Mouse (Mus musculus) retina, postnatal 7 days (tissue): ENCODE results near the gene Gm47969.
"Not testable (repeated sequence)": the region's sequence is repeated elsewhere in the genome, so short reads cannot be mapped to it uniquely, and the experiment has no call there.

Experiments
- DNase-seq: peaks from one replicate; pipeline ENCODE4 v3.0.0-alpha.2; 2012; ENCODE audit warnings: low read depth, low spot score

The Gm47969 gene

GRCm38 (mm10) chr1:83044882-83045427 is at the start of gene Gm47969:
Gm47969 (plus strand) TSS chr1:83044932.
- DNase-seq, result no peak

DNA sequence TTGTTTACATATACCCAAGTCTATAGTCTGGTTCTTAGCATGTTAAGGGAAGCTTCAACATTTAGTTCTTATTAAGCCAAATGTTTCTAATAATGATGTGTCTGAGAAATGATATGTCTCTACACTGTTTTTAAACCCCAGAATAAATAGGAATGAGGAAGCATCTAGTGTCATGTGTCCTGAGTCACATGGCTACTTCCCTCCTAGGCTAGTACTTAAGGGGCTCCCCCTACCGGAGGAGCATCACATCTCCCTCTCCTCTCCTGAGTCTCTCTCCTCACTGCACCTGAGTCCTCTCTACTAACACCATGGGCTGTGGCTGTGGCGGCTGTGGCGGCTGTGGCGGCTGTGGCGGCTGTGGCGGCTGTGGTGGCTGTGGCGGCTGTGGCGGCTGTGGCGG is 44.4 kb upstream of the Gm47969 start, which contains the start of gene Gm47959:
Gm47959 (plus strand) TSS at position 243 of the 400 bp plus-strand sequence.
- not testable (repeated sequence) for DNase-seq

GRCm38 (mm10) chr1:83006218-83007179 is 38.2 kb upstream of the Gm47969 start:
- no peak for DNase-seq

DNA sequence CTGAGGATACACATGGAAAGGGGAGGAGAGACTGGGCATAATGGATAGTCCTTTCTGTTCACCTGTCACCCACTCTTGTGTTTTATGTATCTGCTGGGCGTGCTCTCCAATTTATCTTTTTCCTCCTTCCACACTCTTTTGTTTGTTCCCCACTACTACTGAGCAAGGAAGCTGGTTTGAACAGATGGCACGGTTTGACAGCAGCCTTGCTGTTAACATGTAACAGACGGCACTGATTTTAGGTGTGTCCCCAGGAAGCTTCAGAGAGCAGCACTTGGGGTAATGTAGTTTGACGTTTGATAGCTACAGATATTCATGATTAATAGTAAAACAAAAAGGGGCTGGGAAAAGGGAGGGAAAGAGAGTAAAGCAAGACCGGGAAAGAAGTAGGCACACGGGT is 37.3 kb upstream of the Gm47969 start:
- no peak for DNase-seq

DNA sequence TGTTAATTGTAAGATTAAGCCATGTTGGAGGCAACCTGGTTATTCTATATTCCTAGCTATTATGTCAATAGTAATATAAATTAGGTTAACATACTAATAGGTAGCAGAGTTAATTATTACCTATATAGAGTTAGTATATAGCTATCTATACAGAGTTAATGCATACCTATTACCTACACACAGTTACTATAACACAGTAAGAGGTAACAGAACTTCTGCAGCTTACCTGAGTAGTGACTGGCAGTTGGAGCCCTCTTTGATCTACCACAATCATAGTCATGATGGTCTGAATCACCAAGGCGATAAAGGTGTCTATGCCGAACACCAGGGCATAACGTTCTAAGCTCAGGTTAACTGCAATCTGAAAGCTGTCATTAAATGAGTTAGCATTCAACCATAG is 30.3 kb upstream of the Gm47969 start:
- no peak for DNase-seq

DNA sequence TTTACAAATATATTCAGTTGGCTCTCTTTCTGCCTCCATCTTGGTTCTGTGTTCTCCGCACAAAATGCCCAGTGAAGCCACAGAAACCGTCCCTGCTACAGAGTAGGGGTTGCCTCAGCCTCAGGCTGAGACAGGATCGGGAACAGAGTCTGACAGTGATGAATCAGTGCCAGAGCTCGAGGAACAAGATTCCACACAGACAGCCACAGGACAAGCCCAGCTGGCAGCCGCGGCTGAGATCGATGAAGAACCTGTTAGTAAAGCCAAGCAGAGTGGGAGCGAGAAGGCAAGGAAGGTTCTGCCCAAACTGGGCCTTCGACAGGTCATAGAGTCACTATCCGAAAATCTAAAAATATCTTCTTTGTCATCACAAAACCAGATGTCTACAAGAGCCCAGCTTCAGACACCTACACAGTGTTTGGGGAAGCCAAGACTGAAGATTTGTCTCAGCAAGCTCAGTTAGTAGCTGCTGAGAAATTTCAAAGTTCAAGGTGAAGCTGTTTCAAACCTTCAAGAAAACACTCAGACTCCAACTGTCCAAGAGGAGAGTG is 29.3 kb upstream of the Gm47969 start:
- no peak for DNase-seq

- no peak for DNase-seq
Observed at GRCm38 (mm10) chr1:83016556-83016955, 28.2 kb upstream of the Gm47969 start.

DNA sequence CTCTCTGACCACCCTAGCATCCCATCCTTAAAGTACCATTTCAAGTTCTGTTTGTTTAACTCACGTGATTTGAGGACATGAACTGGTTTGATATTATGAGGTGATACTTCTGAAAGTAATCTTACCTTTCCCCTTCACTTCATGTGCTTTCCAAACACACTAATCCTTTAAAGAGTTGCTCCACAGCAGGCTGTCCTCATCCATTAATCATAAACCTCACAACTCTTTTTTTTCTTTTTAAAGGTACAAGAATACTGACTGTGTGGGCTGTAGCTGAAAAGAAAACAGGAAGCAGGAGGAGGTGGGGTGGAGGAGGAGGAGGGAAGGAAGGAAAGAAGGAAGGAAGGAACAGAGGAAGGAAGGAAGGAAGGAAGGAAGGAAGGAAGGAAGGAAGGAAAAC is 12.8 kb upstream of the Gm47969 start:
- no peak for DNase-seq

DNA sequence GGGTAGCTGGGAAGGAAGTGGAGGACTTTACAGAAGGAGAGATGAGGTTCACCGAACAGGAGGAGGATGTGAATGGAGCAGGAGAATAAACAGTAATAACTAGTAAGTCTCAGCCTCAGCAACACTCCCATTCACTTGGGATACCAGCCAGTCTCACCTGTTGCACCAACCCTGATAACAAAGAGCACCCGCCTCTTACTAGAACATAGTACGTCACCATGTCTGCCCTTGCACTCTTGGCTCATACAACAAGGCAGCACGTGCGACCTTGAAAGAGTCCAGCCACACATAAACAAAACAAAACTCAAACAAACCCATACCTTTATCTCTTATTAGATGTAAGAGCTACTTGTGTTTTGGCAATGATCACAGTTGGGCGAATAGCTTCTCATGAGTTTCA is 12.2 kb upstream of the Gm47969 start:
- no peak for DNase-seq

GRCm38 (mm10) chr1:83034509-83034908 is 10.2 kb upstream of the Gm47969 start:
- DNase-seq, result no peak

- no peak for DNase-seq
Observed at GRCm38 (mm10) chr1:83036892-83037667, 7.7 kb upstream of the Gm47969 start.

- DNase-seq, result no peak
Observed at GRCm38 (mm10) chr1:83038109-83038672, 6.5 kb upstream of the Gm47969 start, which contains the start of gene Slc19a3. Slc19a3 (minus strand) TSS chr1:83038448.

GRCm38 (mm10) chr1:83039080-83039479 is 5.7 kb upstream of the Gm47969 start:
- DNase-seq, result no peak

GRCm38 (mm10) chr1:83042380-83042779 is 2.4 kb upstream of the Gm47969 start, which contains the start of gene Krtap28-10:
Krtap28-10 (minus strand) TSS chr1:83042480.
- no peak for DNase-seq

GRCm38 (mm10) chr1:83058481-83058880 is 13.7 kb downstream of the Gm47969 start:
- DNase-seq, result no peak

GRCm38 (mm10) chr1:83059278-83059677 is 14.5 kb downstream of the Gm47969 start, which contains the start of gene A030005K14Rik:
A030005K14Rik (minus strand) TSS chr1:83059378.
- no peak for DNase-seq

DNA sequence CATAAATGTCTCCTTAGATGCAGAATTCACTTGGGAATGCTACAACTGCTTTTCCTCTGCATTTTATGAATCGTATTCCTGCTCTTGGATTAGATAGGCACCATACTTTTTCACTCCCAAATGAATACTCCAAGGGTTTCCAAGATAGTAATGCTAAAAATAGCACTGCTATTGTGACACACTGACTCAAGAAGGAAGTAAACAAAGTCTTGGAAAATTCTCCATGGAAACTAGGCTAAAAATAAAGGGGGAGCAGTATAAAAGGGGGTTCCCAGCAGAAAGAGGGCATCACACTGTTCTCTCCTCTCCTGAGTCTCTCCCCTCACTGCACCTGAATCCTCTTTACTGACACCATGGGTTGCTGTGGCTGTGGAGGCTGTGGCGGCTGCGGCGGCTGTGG is 15.9 kb downstream of the Gm47969 start, which contains the start of gene Krtap28-13:
Krtap28-13 (plus strand) TSS at position 288 of the 400 bp plus-strand sequence.
- no peak for DNase-seq

DNA sequence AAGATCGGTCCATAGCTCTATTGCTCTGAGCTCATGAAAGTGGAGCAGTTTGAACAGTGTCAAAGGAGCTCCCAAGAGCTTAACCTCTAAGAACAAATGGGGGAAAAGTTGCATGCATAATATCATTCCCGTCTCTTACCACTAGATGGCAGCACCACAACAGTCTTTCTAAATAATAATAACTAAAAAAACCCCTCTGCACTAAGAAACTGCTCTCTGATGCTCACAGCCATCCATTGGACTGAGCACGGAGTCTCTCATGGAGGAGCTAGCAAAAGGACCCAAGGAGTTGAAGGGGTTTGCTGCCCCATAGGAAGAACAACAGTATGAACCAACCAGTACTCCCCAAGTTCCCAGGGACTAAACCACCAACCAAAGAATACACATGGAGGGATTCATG is 20.1 kb downstream of the Gm47969 start:
- peak; percentile 24 for DNase-seq

DNA sequence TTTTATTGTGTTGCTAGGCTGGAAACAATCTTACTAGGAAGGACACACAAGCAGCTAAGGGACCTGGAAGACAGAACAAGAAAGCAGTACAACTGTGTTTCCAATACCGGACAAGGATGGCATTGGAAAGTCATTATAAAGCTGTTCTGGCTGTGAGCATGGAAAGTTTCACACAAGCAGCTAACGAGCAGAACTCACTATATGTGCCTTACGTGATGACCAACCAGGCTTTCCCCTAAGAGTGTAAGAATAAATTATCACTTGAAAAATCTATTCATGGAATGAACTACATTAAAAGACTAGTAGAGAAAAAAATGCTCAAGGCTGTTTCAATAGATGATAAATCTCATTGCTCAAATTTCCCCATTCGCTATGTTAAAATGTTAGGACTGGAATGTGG is 21.8 kb downstream of the Gm47969 start:
- DNase-seq, result no peak

DNA sequence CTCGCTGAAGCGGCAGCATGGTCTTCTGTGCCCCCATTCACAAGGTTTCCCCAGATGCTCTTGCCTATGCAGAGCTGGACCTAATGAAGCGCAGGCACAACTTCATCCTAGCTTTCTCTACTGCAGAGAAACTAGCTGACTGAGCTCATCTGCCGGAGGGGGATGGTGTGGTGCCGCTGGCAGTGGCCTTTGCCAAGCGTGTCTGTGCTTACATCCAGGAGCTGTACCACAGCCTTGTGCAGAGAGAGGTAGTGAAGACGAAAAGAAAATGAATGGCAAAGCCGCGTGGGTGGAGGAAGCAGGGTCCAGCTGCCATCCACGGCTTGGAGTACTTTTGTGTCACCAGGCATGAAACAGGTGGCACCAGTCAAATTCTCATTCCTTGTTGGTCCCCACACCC is 22.5 kb downstream of the Gm47969 start:
- no peak for DNase-seq

GRCm38 (mm10) chr1:83075526-83076189 is 30.9 kb downstream of the Gm47969 start:
- DNase-seq, result no peak
